Mouse (Mus musculus): ENCODE data around the gene Phf12. TPM values are rescaled to one million over a fixed set of nuclear protein-coding genes. Genes with fewer than 3 reads are reported as not detected.
A peak's percentile ranks its signal among the peaks of the same experiment; 100 is the strongest.

Gene Phf12
- polyA plus RNA-seq, 1 experiment: 151 TPM

- no peak for DNase-seq
- H3K27ac ChIP-seq (ENCODE audit: control insufficient read depth, insufficient read depth, low read length): no peak overlapping the region
- H3K27me3 ChIP-seq (ENCODE audit: control insufficient read depth, insufficient read depth, low read length): no peaks in the 10 kb centered on the region
- no peak overlapping the region for H3K4me3 ChIP-seq (ENCODE audit: control insufficient read depth, insufficient read depth, low read length)
- WGBS: 96% methylated on average over 8 of the region's 8 CpGs
- H3K4me1 ChIP-seq (replicated peaks; ENCODE audit: control insufficient read depth, insufficient read depth, low read length): peaks cover 10% of the 10 kb centered on the region
- TF ChIP-seq CTCF (IDR thresholded peaks at IDR 0.05; ENCODE audit: borderline replicate concordance, control insufficient read depth, extremely low read depth, insufficient read depth, low read length, poor library complexity) (no peak), POLR2A (IDR thresholded peaks at IDR 0.05; ENCODE audit: control insufficient read depth, extremely low read depth, insufficient read depth, low read length, poor library complexity) (no peak)
- peaks cover 30% of the 10 kb centered on the region for H3K36me3 ChIP-seq (ENCODE audit: control insufficient read depth, insufficient read depth, low read length)
Measured at GRCm38 (mm10) chr11:78029240-78029639, 46.7 kb downstream of the Phf12 start.

GRCm38 (mm10) chr11:78030600-78030999 lies 48.0 kb downstream of the Phf12 start:
- Histone ChIP-seq H3K36me3 (ENCODE audit: control insufficient read depth, insufficient read depth, low read length) (peaks cover 16% of the 10 kb centered on the region), H3K27ac (ENCODE audit: control insufficient read depth, insufficient read depth, low read length) (no peak overlapping the region), H3K4me1 (replicated peaks; ENCODE audit: control insufficient read depth, insufficient read depth, low read length) (peaks cover 12% of the 10 kb centered on the region), H3K27me3 (ENCODE audit: control insufficient read depth, insufficient read depth, low read length) (no peaks in the 10 kb centered on the region), H3K4me3 (ENCODE audit: control insufficient read depth, insufficient read depth, low read length) (no peak overlapping the region)
- DNase-seq: no peak
- 87% methylated on average over 2 of the region's 2 CpGs for WGBS
- TF ChIP-seq POLR2A (IDR thresholded peaks at IDR 0.05; ENCODE audit: control insufficient read depth, extremely low read depth, insufficient read depth, low read length, poor library complexity) (no peak), CTCF (IDR thresholded peaks at IDR 0.05; ENCODE audit: borderline replicate concordance, control insufficient read depth, extremely low read depth, insufficient read depth, low read length, poor library complexity) (no peak)

GRCm38 (mm10) chr11:78031389-78031788 lies 48.8 kb downstream of the Phf12 start:
- no peak for DNase-seq
- Histone ChIP-seq H3K4me1 (replicated peaks; ENCODE audit: control insufficient read depth, insufficient read depth, low read length) (peaks cover 18% of the 10 kb centered on the region), H3K27ac (ENCODE audit: control insufficient read depth, insufficient read depth, low read length) (no peak overlapping the region), H3K36me3 (ENCODE audit: control insufficient read depth, insufficient read depth, low read length) (peaks cover 10% of the 10 kb centered on the region), H3K27me3 (ENCODE audit: control insufficient read depth, insufficient read depth, low read length) (no peaks in the 10 kb centered on the region), H3K4me3 (ENCODE audit: control insufficient read depth, insufficient read depth, low read length) (no peak overlapping the region)
- 71% methylated on average over 6 of the region's 6 CpGs for WGBS
- no peak for TF ChIP-seq CTCF (IDR thresholded peaks at IDR 0.05; ENCODE audit: borderline replicate concordance, control insufficient read depth, extremely low read depth, insufficient read depth, low read length, poor library complexity)
- no peak for TF ChIP-seq POLR2A (IDR thresholded peaks at IDR 0.05; ENCODE audit: control insufficient read depth, extremely low read depth, insufficient read depth, low read length, poor library complexity)

GRCm38 (mm10) chr11:78031947-78032808 lies 49.6 kb downstream of the Phf12 start, which contains the start of gene Dhrs13:
Dhrs13 (plus strand) TSS chr11:78032280.
- Histone ChIP-seq H3K4me3 (ENCODE audit: control insufficient read depth, insufficient read depth, low read length) (peak within 1 kb of the TSS; percentile 83), H3K27ac (ENCODE audit: control insufficient read depth, insufficient read depth, low read length) (no peak within 1 kb of the TSS), H3K36me3 (ENCODE audit: control insufficient read depth, insufficient read depth, low read length) (peaks cover 2% of the 10 kb centered on the region), H3K4me1 (replicated peaks; ENCODE audit: control insufficient read depth, insufficient read depth, low read length) (peaks cover 25% of the 10 kb centered on the region), H3K27me3 (ENCODE audit: control insufficient read depth, insufficient read depth, low read length) (no peaks in the 10 kb centered on the region)
- DNase-seq: peak; percentile 93
- WGBS: under 1% methylated on average over 96 of the region's 96 CpGs
- peak; percentile 30; the same call in 1 of the 2 replicates for TF ChIP-seq POLR2A (IDR thresholded peaks at IDR 0.05; ENCODE audit: control insufficient read depth, extremely low read depth, insufficient read depth, low read length, poor library complexity)
- peak; percentile 98 for TF ChIP-seq CTCF (IDR thresholded peaks at IDR 0.05; ENCODE audit: borderline replicate concordance, control insufficient read depth, extremely low read depth, insufficient read depth, low read length, poor library complexity)

- H3K36me3 ChIP-seq (ENCODE audit: control insufficient read depth, insufficient read depth, low read length): no peaks in the 10 kb centered on the region; the same call in 1 of the 2 replicates
Measured at GRCm38 (mm10) chr11:78032809-78033195, 50.2 kb downstream of the Phf12 start.

GRCm38 (mm10) chr11:78033931-78034617 lies 51.5 kb downstream of the Phf12 start:
- Histone ChIP-seq H3K4me1 (replicated peaks; ENCODE audit: control insufficient read depth, insufficient read depth, low read length) (peaks cover 38% of the 10 kb centered on the region), H3K4me3 (ENCODE audit: control insufficient read depth, insufficient read depth, low read length) (no peak overlapping the region), H3K36me3 (ENCODE audit: control insufficient read depth, insufficient read depth, low read length) (no peaks in the 10 kb centered on the region), H3K27me3 (ENCODE audit: control insufficient read depth, insufficient read depth, low read length) (no peaks in the 10 kb centered on the region), H3K27ac (ENCODE audit: control insufficient read depth, insufficient read depth, low read length) (no peak overlapping the region)
- TF ChIP-seq POLR2A (IDR thresholded peaks at IDR 0.05; ENCODE audit: control insufficient read depth, extremely low read depth, insufficient read depth, low read length, poor library complexity) (no peak), CTCF (IDR thresholded peaks at IDR 0.05; ENCODE audit: borderline replicate concordance, control insufficient read depth, extremely low read depth, insufficient read depth, low read length, poor library complexity) (no peak)
- no peak for DNase-seq
- 97% methylated on average over 23 of the region's 23 CpGs for WGBS

More at GRCm38 (mm10) chr11:78032809-78033195, 50.2 kb downstream of the Phf12 start:
- H3K27me3 ChIP-seq (ENCODE audit: control insufficient read depth, insufficient read depth, low read length): no peaks in the 10 kb centered on the region
- DNase-seq: no peak
- H3K4me3 ChIP-seq (ENCODE audit: control insufficient read depth, insufficient read depth, low read length): peak overlapping the region; percentile 83
- TF ChIP-seq POLR2A (IDR thresholded peaks at IDR 0.05; ENCODE audit: control insufficient read depth, extremely low read depth, insufficient read depth, low read length, poor library complexity): no peak
- TF ChIP-seq CTCF (IDR thresholded peaks at IDR 0.05; ENCODE audit: borderline replicate concordance, control insufficient read depth, extremely low read depth, insufficient read depth, low read length, poor library complexity): no peak
- peaks cover 30% of the 10 kb centered on the region for H3K4me1 ChIP-seq (replicated peaks; ENCODE audit: control insufficient read depth, insufficient read depth, low read length)
- 19% methylated on average over 5 of the region's 5 CpGs for WGBS
- no peak overlapping the region for H3K27ac ChIP-seq (ENCODE audit: control insufficient read depth, insufficient read depth, low read length)
